Mouse (Mus musculus) thymus, adult 2 months (tissue): ENCODE data around the gene Ophn1.

ENCODE experiments used
- CTCF ChIP-seq: fragments of 200-500 bp; IDR thresholded peaks from 2 replicates; pipeline ENCODE4 v1.5.1; 2012; ENCODE audit warnings: mild to moderate bottlenecking, control low read depth, low read length, moderate library complexity, borderline replicate concordance; ENCODE audit not compliant: control insufficient read depth, poor library complexity, insufficient read depth; ENCODE audit errors: extremely low read depth
- POLR2A ChIP-seq: fragments of 200-500 bp; IDR thresholded peaks from 2 replicates; pipeline ENCODE4 v1.6.1; 2012; ENCODE audit warnings: mild to moderate bottlenecking, low read length, control low read depth, moderate library complexity; ENCODE audit not compliant: control insufficient read depth, poor library complexity, insufficient read depth; ENCODE audit errors: extremely low read depth

DNA sequence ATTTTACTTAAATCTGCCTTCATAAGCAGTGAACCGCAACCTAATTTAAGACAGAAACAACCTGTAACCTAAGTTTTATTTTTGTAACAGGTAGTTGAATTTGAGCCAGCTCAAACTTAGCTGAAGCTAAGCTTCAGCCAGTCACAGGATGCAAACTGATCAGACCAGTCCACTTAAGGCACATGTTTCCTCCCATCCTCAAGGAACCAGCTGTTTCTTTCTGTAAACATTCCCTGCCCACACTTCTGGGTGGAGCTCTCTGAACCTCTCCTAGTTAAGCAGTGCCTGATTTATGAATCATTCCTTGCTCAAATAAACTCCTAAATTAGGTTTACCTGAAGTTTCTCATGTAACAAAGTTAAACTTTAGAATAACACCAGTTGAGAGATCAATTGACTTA is 54.8 kb downstream of the Ophn1 start:
- TF ChIP-seq POLR2A (no peak), CTCF (no peak)
